Mouse (Mus musculus): Measurements from ENCODE around the gene Blvrb. TPM values are rescaled to one million over a fixed set of nuclear protein-coding genes. Genes with fewer than 3 reads are reported as not detected.

Blvrb gene
- 473 and 496 TPM in 2 replicates for polyA plus RNA-seq (2012; ENCODE audit: insufficient read depth, insufficient read length, missing spikeins)

DNA sequence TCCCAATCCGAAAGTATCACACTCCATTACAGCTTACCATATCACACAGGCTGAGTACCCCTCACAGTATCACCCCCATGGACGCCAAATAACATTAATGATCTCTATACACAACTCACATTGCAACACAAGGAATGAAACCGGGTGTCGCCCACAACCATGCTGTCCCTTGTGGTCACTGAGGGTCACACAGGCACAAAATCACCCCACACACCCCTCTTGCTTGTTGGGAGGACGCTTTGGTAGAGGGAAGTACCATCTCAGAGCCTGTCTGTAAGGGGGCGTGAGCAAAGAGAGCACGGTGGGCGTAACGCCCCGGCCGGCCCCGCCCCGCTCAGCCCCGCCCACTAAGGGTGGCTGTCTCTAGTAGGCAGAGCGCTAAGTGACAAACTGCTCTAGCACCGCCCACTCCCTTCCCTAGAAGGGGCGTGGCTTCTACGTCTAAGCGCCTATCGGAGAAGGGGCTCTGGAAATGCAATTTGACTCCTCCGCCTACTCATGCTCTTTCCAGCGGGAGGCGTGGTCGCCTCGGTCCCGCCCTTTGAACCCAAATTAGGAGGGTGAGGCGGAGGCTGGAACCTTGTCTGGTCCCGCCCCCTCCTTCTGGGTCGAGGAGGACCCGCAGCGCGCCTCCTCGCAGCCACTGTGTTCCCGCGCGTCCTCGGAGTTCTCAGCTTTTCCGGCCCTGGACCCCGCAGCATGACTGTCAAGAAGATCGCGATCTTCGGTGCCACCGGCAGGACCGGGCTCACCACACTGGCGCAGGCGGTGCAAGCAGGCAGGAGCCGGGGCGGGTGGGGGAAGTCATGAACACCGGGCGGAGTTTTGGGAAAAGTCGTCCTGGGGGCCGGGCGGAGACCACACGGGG, at the start of gene Blvrb, which contains the start of gene Sptbn4:
Blvrb (plus strand) TSS at position 560 of the 868 bp plus-strand sequence.
Sptbn4 (minus strand) TSS at position 268 of the 868 bp plus-strand sequence.
- Histone ChIP-seq H3K4me1 (ENCODE audit: control insufficient read depth, insufficient read depth, low read length) (peaks cover 34% of the 10 kb centered on the region), H3K4me3 (ENCODE audit: insufficient read depth, low read length) (peak within 1 kb of the TSS; percentile 70), H3K27ac (ENCODE audit: insufficient read depth, low read depth, low read length) (peak within 1 kb of the TSS; percentile 86)
- TF ChIP-seq POLR2A (IDR thresholded peaks at IDR 0.05; ENCODE audit: borderline replicate concordance, low read depth, low read length) = 0 out of 2 replicates have a peak, but pooled peaks have one; percentile 61
- TF ChIP-seq CTCF (IDR thresholded peaks at IDR 0.05; ENCODE audit: low read depth, low read length) = no peak

DNA sequence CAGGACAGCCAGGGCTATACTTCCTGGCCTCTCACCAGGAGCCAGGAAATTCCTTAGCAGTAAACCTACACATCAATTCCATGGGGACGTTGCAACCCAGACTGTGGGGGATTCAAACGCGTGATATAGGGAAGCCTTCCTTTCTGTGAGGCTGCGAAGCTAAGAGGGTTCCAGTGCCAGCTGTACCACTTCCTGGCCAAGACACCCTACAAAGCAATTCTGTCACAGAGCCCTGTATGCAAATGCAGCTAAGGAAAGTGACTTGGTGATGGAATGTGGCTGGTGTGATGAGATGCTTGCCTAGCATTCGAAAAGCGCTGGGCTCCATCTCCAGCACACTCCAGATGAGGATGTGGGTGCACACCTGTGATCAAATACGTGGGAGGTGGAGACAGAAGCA, 47.2 kb upstream of the Blvrb start:
- Histone ChIP-seq H3K4me1 (ENCODE audit: control insufficient read depth, insufficient read depth, low read length) (no peaks in the 10 kb centered on the region), H3K27ac (ENCODE audit: insufficient read depth, low read depth, low read length) (no peak overlapping the region), H3K4me3 (ENCODE audit: insufficient read depth, low read length) (no peak overlapping the region)
- no peak for TF ChIP-seq CTCF (IDR thresholded peaks at IDR 0.05; ENCODE audit: low read depth, low read length)
- TF ChIP-seq POLR2A (IDR thresholded peaks at IDR 0.05; ENCODE audit: borderline replicate concordance, low read depth, low read length) = no peak

DNA sequence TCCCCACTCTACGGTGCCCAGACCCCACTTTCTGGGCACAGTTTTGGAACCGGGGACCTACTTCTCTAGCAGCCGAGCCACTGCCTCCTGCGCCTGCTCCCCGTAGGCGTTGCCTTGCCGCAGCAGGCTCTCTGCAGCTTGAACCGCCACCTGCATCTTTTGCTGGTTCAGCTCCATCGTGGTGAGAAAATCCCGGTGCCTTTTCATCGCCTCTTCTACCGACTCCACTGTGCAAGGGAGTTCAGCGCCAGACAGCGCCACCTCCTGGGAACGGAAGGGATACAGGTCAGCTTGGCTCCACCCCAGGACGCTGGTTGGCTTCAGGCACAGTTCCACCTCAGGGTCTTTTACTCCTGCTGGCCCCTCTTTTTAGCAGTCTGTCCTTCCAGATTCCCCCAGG, 45.1 kb upstream of the Blvrb start:
- TF ChIP-seq POLR2A (IDR thresholded peaks at IDR 0.05; ENCODE audit: borderline replicate concordance, low read depth, low read length) (no peak), CTCF (IDR thresholded peaks at IDR 0.05; ENCODE audit: low read depth, low read length) (peak; percentile 44)
- no peak overlapping the region for H3K4me3 ChIP-seq (ENCODE audit: insufficient read depth, low read length)

DNA sequence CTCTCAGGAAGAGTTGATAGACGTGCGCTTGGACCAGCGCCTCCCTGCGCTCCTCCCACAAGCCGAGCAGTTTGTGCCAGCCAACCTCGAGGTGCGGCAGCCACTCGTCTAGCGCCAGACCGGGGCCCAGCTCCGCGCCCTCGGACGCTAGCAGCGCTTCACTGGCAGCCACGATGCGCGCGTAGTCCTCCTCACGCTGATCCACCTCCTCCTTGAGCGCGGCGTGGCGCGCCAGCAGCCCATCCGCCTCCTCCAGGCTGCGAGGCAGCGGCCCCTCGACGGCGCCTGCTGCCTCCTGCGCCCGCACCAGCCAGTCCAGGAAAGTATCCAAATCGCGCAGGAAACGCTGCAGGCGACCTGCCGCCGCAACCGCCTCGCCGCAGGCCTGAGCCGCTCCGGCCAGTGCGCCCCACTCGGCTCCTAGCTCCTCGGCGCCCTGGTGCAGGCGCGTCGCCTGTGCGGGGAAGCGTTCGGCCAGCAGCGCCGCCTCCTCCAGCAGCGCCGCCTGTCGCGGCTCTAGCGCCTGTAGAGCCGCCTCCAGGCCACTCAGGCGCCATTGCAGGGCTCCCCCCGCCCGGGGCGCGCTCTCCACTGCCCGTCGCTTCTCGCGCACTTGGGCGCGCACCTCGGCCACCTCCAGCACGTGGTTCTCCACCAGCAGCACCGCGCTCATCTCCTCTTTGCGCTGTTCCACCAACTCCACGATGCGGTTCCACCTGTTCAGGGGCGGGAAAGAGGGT, 43.4 kb upstream of the Blvrb start:
- Histone ChIP-seq H3K27ac (ENCODE audit: insufficient read depth, low read depth, low read length) (no peak overlapping the region), H3K4me3 (ENCODE audit: insufficient read depth, low read length) (no peak overlapping the region), H3K4me1 (ENCODE audit: control insufficient read depth, insufficient read depth, low read length) (no peaks in the 10 kb centered on the region)
- TF ChIP-seq POLR2A (IDR thresholded peaks at IDR 0.05; ENCODE audit: borderline replicate concordance, low read depth, low read length) (no peak), CTCF (IDR thresholded peaks at IDR 0.05; ENCODE audit: low read depth, low read length) (no peak)

More for the DNA sequence above, 45.1 kb upstream of the Blvrb start:
- Histone ChIP-seq H3K27ac (ENCODE audit: insufficient read depth, low read depth, low read length) (no peak overlapping the region), H3K4me1 (ENCODE audit: control insufficient read depth, insufficient read depth, low read length) (no peaks in the 10 kb centered on the region)

DNA sequence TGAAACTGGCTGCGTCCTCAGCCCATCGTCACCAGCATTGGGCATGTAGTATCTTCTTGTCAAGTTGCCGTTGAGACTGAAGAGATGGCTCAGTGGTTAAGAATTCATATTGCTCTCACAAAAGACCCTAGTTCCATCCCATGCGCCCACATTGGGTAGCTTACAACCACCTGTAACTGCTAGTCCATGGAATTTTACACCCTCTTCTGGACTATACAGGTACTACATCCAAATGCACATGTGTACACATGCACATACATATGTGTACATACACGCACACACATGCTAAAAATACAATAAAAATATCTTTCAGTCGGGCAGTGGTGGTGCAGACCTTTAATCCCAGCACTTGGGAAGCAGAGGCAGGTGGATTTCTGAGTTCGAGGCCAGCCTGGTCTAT, 41.3 kb upstream of the Blvrb start:
- no peak overlapping the region for H3K4me3 ChIP-seq (ENCODE audit: insufficient read depth, low read length)
- H3K4me1 ChIP-seq (ENCODE audit: control insufficient read depth, insufficient read depth, low read length) = no peaks in the 10 kb centered on the region
- TF ChIP-seq POLR2A (IDR thresholded peaks at IDR 0.05; ENCODE audit: borderline replicate concordance, low read depth, low read length) (no peak), CTCF (IDR thresholded peaks at IDR 0.05; ENCODE audit: low read depth, low read length) (no peak)
- H3K27ac ChIP-seq (ENCODE audit: insufficient read depth, low read depth, low read length) = no peak overlapping the region

DNA sequence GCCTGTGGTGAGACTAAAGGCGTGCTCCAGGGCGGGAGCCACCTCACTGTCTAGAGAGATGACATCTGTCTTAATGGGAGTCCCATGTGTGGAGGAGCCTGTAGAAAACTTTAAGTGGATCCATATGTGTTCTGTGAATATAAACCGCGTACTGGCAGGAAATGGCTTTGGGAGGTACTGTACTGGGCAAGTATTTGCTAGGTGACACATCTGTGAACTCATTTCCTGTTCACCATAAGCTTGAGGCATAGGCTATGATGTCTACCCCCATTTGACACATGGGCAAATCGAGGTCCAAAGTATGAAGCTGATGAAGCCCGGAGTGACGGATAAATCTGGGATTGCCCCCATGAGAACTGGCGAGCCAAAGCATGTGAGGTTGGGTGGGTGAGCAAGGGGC, 40.0 kb upstream of the Blvrb start:
- TF ChIP-seq POLR2A (IDR thresholded peaks at IDR 0.05; ENCODE audit: borderline replicate concordance, low read depth, low read length) (no peak), CTCF (IDR thresholded peaks at IDR 0.05; ENCODE audit: low read depth, low read length) (no peak)

DNA sequence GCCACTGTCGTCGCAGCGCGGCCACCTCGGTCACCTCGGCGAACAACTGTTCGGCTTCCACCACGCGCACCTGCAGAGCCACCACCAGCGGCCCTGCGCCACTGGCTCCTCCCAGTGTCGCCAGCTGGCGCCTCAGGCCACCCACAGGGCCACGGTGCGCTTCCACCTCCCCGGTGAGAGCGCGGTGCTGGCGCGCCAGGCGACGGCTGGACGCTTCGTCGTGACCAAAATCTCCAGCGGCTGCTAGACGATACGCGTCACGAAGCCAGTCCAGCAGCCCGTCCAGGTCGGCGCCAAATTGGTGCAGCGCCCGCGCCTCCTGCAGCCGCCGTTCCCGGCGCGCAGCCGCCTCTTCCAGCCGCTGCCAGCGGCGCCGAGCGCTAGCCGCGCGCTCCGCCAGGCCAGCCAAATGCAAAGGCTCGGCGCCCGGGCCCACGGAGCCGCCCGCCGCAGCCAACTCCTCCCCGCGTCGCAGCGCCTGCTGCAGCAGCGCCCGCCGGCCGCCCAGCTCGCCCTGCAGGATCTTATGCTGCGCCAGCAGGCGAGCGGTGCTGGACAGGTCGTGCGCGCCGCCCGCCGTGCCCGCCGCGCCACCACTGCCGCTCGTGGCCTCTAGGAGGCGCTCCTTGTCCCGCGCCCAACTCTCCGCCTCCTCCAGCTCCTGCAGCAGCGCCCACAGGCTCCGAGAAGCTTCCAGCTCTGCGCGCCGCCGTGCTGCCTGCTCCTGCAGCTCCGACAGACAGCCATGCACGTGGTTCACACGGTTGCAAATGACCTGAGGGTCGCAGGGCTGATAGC, 39.2 kb upstream of the Blvrb start:
- peak overlapping the region; percentile 26 for H3K4me3 ChIP-seq (ENCODE audit: insufficient read depth, low read length)
- TF ChIP-seq POLR2A (IDR thresholded peaks at IDR 0.05; ENCODE audit: borderline replicate concordance, low read depth, low read length) (no peak), CTCF (IDR thresholded peaks at IDR 0.05; ENCODE audit: low read depth, low read length) (peak; percentile 25; the same call in 1 of the 2 replicates)

More for the DNA sequence above, 40.0 kb upstream of the Blvrb start:
- Histone ChIP-seq H3K4me3 (ENCODE audit: insufficient read depth, low read length) (no peak overlapping the region), H3K27ac (ENCODE audit: insufficient read depth, low read depth, low read length) (no peak overlapping the region), H3K4me1 (ENCODE audit: control insufficient read depth, insufficient read depth, low read length) (no peaks in the 10 kb centered on the region)

DNA sequence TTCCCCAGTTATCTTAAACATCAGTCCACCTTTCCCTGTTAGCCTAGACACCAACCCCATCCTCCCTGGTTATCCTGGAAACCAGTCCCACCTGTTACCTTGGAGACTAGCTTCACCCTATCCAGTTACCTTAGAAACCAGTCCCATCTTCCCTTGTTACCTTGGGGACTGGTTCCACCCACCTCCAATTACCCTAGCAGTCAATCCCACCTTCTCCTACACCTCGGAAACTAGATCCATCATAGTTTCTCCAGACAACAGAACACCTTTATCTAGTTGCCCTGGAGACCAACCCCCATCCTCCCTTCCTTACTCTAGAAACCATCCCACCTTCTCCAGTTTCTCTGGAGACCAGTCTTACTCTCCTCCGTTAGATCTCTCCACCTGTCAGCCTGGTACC, 30.6 kb upstream of the Blvrb start:
- Histone ChIP-seq H3K27ac (ENCODE audit: insufficient read depth, low read depth, low read length) (no peak overlapping the region), H3K4me3 (ENCODE audit: insufficient read depth, low read length) (no peak overlapping the region), H3K4me1 (ENCODE audit: control insufficient read depth, insufficient read depth, low read length) (no peaks in the 10 kb centered on the region)
- TF ChIP-seq CTCF (IDR thresholded peaks at IDR 0.05; ENCODE audit: low read depth, low read length) (no peak), POLR2A (IDR thresholded peaks at IDR 0.05; ENCODE audit: borderline replicate concordance, low read depth, low read length) (no peak)

More for the DNA sequence above, 39.2 kb upstream of the Blvrb start:
- Histone ChIP-seq H3K4me1 (ENCODE audit: control insufficient read depth, insufficient read depth, low read length) (no peaks in the 10 kb centered on the region), H3K27ac (ENCODE audit: insufficient read depth, low read depth, low read length) (no peak overlapping the region)

DNA sequence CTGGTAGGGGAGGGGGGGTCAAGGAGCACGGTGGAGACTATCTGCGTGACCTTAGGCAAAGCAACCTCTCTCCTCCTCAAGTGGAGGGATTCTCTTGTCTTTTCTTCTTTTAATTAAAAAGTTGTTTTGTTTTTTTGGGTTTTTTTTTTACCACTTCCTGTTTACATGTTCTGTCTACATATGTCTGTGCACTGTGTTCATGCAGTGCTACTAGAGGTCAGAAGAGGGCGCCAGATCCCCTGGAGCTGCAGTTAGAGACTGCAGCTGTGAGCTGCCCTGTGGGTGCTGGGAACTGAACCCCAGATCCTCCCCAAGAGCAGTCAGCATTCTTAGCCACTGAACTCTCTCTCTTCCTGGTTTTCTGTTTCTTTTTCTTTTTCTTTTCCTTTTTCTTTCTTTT, 28.7 kb upstream of the Blvrb start:
- Histone ChIP-seq H3K4me3 (ENCODE audit: insufficient read depth, low read length) (no peak overlapping the region), H3K27ac (ENCODE audit: insufficient read depth, low read depth, low read length) (no peak overlapping the region), H3K4me1 (ENCODE audit: control insufficient read depth, insufficient read depth, low read length) (no peaks in the 10 kb centered on the region)
- TF ChIP-seq CTCF (IDR thresholded peaks at IDR 0.05; ENCODE audit: low read depth, low read length) = no peak
- TF ChIP-seq POLR2A (IDR thresholded peaks at IDR 0.05; ENCODE audit: borderline replicate concordance, low read depth, low read length) = no peak
